8 mouse cellular contexts compared by ENCODE assay signal in the genomic region with DNA sequence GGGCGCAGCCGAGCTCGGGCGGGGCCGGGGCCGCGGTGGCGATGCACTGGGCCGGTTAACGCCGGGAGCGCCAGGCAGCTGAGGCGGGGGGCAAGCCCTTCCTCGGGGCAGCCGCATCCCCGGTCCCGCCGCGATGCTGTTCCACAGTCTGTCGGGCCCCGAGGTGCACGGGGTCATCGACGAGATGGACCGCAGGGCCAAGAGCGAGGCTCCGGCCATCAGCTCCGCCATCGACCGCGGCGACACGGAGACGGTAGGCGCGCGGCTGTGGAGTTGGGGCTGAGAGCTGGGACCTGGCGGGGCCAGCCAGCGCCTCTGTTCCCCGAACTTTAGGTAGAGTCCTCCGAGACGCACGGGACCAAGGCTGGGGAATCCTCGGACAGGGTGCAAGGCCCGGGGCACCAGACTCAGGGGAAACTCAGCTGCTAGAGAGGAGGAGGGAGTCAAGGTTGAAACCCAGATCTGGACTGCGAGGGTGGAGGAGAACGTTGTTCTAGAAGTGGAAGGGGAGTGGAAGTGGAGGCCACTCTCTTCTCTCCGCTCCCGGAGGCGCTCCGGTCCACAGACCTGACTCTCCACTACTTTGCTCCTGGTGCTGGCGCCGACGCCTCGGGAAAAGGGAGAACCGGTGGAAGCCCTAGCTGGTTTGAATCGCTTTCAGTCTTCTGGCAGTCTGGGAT. TPM values are rescaled to one million over a fixed set of nuclear protein-coding genes. Genes with fewer than 3 reads are reported as not detected.
DNase-seq lines count a peak whose midpoint lies in the region; ATAC-seq and TF ChIP-seq lines count a peak whose summit lies in the region.

No protein-coding gene starts in this region.

- 4% methylated on average over 57 of the region's 57 CpGs for WGBS in kidney, adult 2 months
- under 1% methylated on average over 56 of the region's 57 CpGs for WGBS in heart, embryonic 15.5 days
- 1% methylated on average over 53 of the region's 57 CpGs for WGBS in liver, embryonic 16.5 days (ENCODE audit: insufficient replicate concordance)

- no peaks in the 10 kb centered on the region for H3K36me3 ChIP-seq in kidney, adult 2 months (ENCODE audit: control insufficient read depth, insufficient read depth, low read length)
- no peaks in the 10 kb centered on the region for H3K36me3 ChIP-seq in heart, embryonic 15.5 days
- H3K36me3 ChIP-seq in liver, embryonic 16.5 days (ENCODE audit: control insufficient read depth, insufficient read depth) = no peaks in the 10 kb centered on the region

- no peak overlapping the region for H3K27ac ChIP-seq in kidney, adult 2 months (ENCODE audit: insufficient read depth, low read depth, low read length)
- H3K27ac ChIP-seq in heart, embryonic 15.5 days = no peak overlapping the region
- no peak overlapping the region for H3K27ac ChIP-seq in liver, embryonic 16.5 days (ENCODE audit: low read length)

- peaks cover 2% of the 10 kb centered on the region; the same call in 1 of the 2 replicates for H3K4me1 ChIP-seq in kidney, adult 2 months (ENCODE audit: control insufficient read depth, insufficient read depth, low read length)
- H3K4me1 ChIP-seq in heart, embryonic 15.5 days (replicated peaks) = peaks cover 47% of the 10 kb centered on the region
- peaks cover 8% of the 10 kb centered on the region for H3K4me1 ChIP-seq in liver, embryonic 16.5 days (ENCODE audit: control insufficient read depth, low read depth, low read length)

- no peaks in the 10 kb centered on the region for H3K9me3 ChIP-seq in heart, embryonic 15.5 days (replicated peaks)
- no peaks in the 10 kb centered on the region for H3K9me3 ChIP-seq in liver, embryonic 16.5 days (replicated peaks; ENCODE audit: control insufficient read depth, low read length)

- H3K9ac ChIP-seq in heart, embryonic 15.5 days = peak overlapping the region; percentile 19; the same call in 1 of the 2 replicates
- no peak overlapping the region for H3K9ac ChIP-seq in liver, embryonic 16.5 days (ENCODE audit: low read depth, low read length)

- TF ChIP-seq POLR2A in kidney, adult 2 months (IDR thresholded peaks at IDR 0.05; ENCODE audit: low read depth, low read length) = no peak

- peaks cover 16% of the 10 kb centered on the region for H3K27me3 ChIP-seq in kidney, adult 2 months (replicated peaks; ENCODE audit: control insufficient read depth, insufficient read depth, low read length)
- H3K27me3 ChIP-seq in heart, embryonic 15.5 days = peaks cover 97% of the 10 kb centered on the region
- peaks cover 100% of the 10 kb centered on the region for H3K27me3 ChIP-seq in liver, embryonic 16.5 days (ENCODE audit: control insufficient read depth, insufficient read depth, low read depth, low read length)

- H3K4me2 ChIP-seq in heart, embryonic 15.5 days = peak overlapping the region; percentile 76
- peak overlapping the region; percentile 47 for H3K4me2 ChIP-seq in liver, embryonic 16.5 days (ENCODE audit: low read depth, low read length)

- peak overlapping the region; percentile 12; the same call in 1 of the 2 replicates for H3K4me3 ChIP-seq in kidney, adult 2 months (ENCODE audit: insufficient read depth, low read depth, low read length)
- H3K4me3 ChIP-seq in heart, embryonic 15.5 days = peak overlapping the region; percentile 40
- H3K4me3 ChIP-seq in liver, embryonic 16.5 days (ENCODE audit: low read depth, low read length) = peak overlapping the region; percentile 34

- no peak for TF ChIP-seq CTCF in kidney, adult 2 months (conservative IDR thresholded peaks at IDR 0.05; ENCODE audit: insufficient read depth, insufficient read length, low read depth, low read length)

- DNase-seq in kidney, adult 2 months = no peak
- DNase-seq in kidney, postnatal 14 days = no peak
- peak; percentile 58 for DNase-seq in R1 (ENCODE audit: low read depth, low spot score)
- DNase-seq in cerebellum, adult 8-10 months = no peak
- no peak for DNase-seq in frontal cortex, postnatal 25 days (ENCODE audit: low spot score in 2 of 2)

- no peak for ATAC-seq in heart, embryonic 15.5 days (replicated peaks; ENCODE audit: insufficient number of reproducible peaks, insufficient read depth, low FRiP score, low read depth)
- no peak for ATAC-seq in liver, embryonic 16.5 days (ENCODE audit: low read depth)
- ATAC-seq in cerebellum, adult (ENCODE audit: insufficient number of reproducible peaks, low FRiP score, low TSS enrichment) = no peak

RNA-seq across cellular contexts. Expression of a gene that starts 12.7 kb away (rescaled TPM):
- 0.08 and 0.10 TPM in 2 replicates for polyA plus RNA-seq in kidney, adult 2 months (2012; rRNA removed)
- 0.05 TPM in 1 of 2 replicates, not detected in the other for polyA plus RNA-seq in heart, embryonic 15.5 days (2015; fragmentation: Nextera tagmentation; extraction: Ambion mirVana)
- 1.1 and 1.8 TPM in 2 replicates for polyA plus RNA-seq in liver, embryonic 16.5 days (2015; fragmentation: Nextera tagmentation; extraction: Ambion mirVana)
